Mouse (Mus musculus): Measurements from ENCODE around the gene Card10. TPM values are rescaled to one million over a fixed set of nuclear protein-coding genes. Genes with fewer than 3 reads are reported as not detected.

The Card10 gene
- polyA plus RNA-seq, 1 experiment from 2014 or later, result 10.6 TPM

GRCm38 (mm10) chr15:78804326-78804725 lies 1.5 kb upstream of the Card10 start:
- H3K4me1 ChIP-seq (ENCODE audit: insufficient read depth, low read length), result peaks cover 56% of the 10 kb centered on the region
- no peak overlapping the region for H3K4me2 ChIP-seq (replicated peaks; ENCODE audit: low read depth, low read length)

DNA sequence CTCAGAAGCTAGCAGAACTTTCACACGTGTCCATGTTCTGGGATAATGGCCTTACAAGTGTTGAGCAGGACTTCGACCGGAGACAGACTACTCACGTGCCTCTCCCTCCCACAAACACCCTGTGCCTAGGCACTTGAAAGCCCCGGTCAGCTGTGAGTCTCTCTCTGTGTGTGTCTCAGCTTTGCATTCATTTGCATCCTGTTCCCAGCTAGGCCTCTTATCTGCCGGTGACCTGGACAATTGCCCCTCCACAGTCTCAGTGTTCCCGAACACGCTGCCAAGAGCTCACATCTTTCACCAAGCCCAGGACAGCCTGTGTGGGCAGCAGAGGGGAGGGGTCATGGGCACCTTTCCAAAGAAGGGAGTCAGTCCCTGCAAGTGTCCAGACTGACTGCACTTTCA lies 658 bp upstream of the Card10 start:
- peak overlapping the region; percentile 83; the same call in 1 of the 2 replicates for H3K9ac ChIP-seq (replicated peaks; ENCODE audit: low read length)
- 4% methylated on average over 8 of the region's 8 CpGs for WGBS
- H3K4me3 ChIP-seq (ENCODE audit: low read length), result peak overlapping the region; percentile 76; the same call in 1 of the 2 replicates

More at GRCm38 (mm10) chr15:78804326-78804725, 1.5 kb upstream of the Card10 start:
- 11% methylated on average over 6 of the region's 6 CpGs for WGBS
- peak; percentile 35; the same call in 1 of the 2 replicates for ATAC-seq (ENCODE audit: low FRiP score, low TSS enrichment)
- Histone ChIP-seq H3K36me3 (ENCODE audit: insufficient read depth, low read length) (no peaks in the 10 kb centered on the region), H3K9me3 (ENCODE audit: low read length) (no peaks in the 10 kb centered on the region), H3K9ac (replicated peaks; ENCODE audit: low read length) (peak overlapping the region; percentile 38), H3K4me3 (ENCODE audit: low read length) (no peak overlapping the region), H3K27ac (ENCODE audit: low read length) (peak overlapping the region; percentile 90), H3K27me3 (ENCODE audit: insufficient read depth, low read length) (peaks cover 13% of the 10 kb centered on the region)

DNA sequence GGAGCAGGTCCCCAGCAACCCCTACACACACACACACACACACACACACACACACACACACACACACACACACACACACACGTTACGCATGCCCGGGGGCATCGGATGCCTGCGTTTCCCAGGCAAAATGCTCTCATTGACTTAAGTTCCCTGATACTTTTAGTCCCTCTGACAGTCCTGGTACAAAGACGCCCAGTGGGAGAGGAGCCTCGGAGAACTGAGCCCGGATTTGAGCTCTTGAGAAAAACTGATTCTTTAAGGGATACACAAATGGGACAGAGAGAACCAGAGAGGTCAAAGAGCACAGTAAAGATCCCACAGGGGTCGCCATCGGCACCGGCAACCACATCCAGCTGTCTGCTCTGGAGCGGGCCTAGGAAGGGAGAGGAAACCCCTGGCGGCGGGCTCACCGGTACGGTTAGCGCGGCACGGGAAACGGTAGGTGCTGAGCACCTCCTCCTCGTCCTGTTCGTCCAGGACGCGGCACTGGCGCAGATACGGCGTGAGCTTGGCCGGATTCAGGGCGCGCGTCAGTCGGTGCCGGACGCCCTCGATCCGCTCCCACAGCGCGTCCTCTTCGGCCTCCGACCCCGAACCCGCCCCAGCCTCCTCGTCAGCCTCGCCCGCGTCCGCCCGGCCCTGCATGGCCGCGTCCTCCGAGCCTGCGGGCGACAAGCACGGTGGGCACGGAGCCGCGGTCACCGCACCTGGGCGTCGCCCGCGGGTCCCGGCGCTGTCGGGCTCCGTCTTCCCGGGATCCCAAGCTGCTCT lies 686 bp downstream of the Card10 start:
- ATAC-seq (ENCODE audit: low FRiP score, low TSS enrichment), result 0 out of 2 replicates have a peak, but pooled peaks have one; percentile 5
- H3K4me3 ChIP-seq (ENCODE audit: low read length), result peak overlapping the region; percentile 76
- H3K27ac ChIP-seq (ENCODE audit: low read length), result peak overlapping the region; percentile 90
- peaks cover 61% of the 10 kb centered on the region for H3K4me1 ChIP-seq (ENCODE audit: insufficient read depth, low read length)
- H3K9me3 ChIP-seq (ENCODE audit: low read length), result no peaks in the 10 kb centered on the region
- H3K27me3 ChIP-seq (ENCODE audit: insufficient read depth, low read length), result peaks cover 21% of the 10 kb centered on the region
- H3K9ac ChIP-seq (replicated peaks; ENCODE audit: low read length), result peak overlapping the region; percentile 83
- peak overlapping the region; percentile 95 for H3K4me2 ChIP-seq (replicated peaks; ENCODE audit: low read depth, low read length)
- WGBS, result 2% methylated on average over 65 of the region's 67 CpGs
- H3K36me3 ChIP-seq (ENCODE audit: insufficient read depth, low read length), result no peaks in the 10 kb centered on the region

More for the DNA sequence above, 658 bp upstream of the Card10 start:
- Histone ChIP-seq H3K9me3 (ENCODE audit: low read length) (no peaks in the 10 kb centered on the region), H3K36me3 (ENCODE audit: insufficient read depth, low read length) (no peaks in the 10 kb centered on the region), H3K27me3 (ENCODE audit: insufficient read depth, low read length) (peaks cover 15% of the 10 kb centered on the region), H3K27ac (ENCODE audit: low read length) (peak overlapping the region; percentile 90), H3K4me1 (ENCODE audit: insufficient read depth, low read length) (peaks cover 61% of the 10 kb centered on the region), H3K4me2 (replicated peaks; ENCODE audit: low read depth, low read length) (peak overlapping the region; percentile 95)
- peak; percentile 32 for ATAC-seq (ENCODE audit: low FRiP score, low TSS enrichment)

GRCm38 (mm10) chr15:78801571-78801970 lies 1.3 kb downstream of the Card10 start:
- WGBS, result 53% methylated on average over 9 of the region's 9 CpGs
- H3K4me2 ChIP-seq (replicated peaks; ENCODE audit: low read depth, low read length), result peak overlapping the region; percentile 95
- H3K4me1 ChIP-seq (ENCODE audit: insufficient read depth, low read length), result peaks cover 63% of the 10 kb centered on the region
- no peak for ATAC-seq (ENCODE audit: low FRiP score, low TSS enrichment)
- H3K36me3 ChIP-seq (ENCODE audit: insufficient read depth, low read length), result no peaks in the 10 kb centered on the region
- peaks cover 21% of the 10 kb centered on the region for H3K27me3 ChIP-seq (ENCODE audit: insufficient read depth, low read length)
- H3K27ac ChIP-seq (ENCODE audit: low read length), result no peak overlapping the region; the same call in 1 of the 2 replicates
- peak overlapping the region; percentile 76 for H3K4me3 ChIP-seq (ENCODE audit: low read length)
- no peaks in the 10 kb centered on the region for H3K9me3 ChIP-seq (ENCODE audit: low read length)
- H3K9ac ChIP-seq (replicated peaks; ENCODE audit: low read length), result peak overlapping the region; percentile 83; the same call in 1 of the 2 replicates

- H3K9ac ChIP-seq (replicated peaks; ENCODE audit: low read length), result no peak overlapping the region
- H3K27ac ChIP-seq (ENCODE audit: low read length), result no peak overlapping the region
- no peak overlapping the region for H3K4me2 ChIP-seq (replicated peaks; ENCODE audit: low read depth, low read length)
- 56% methylated on average over 19 of the region's 21 CpGs for WGBS
- no peaks in the 10 kb centered on the region for H3K9me3 ChIP-seq (ENCODE audit: low read length)
- ATAC-seq (ENCODE audit: low FRiP score, low TSS enrichment), result no peak
- H3K4me3 ChIP-seq (ENCODE audit: low read length), result no peak overlapping the region
- peaks cover 21% of the 10 kb centered on the region for H3K27me3 ChIP-seq (ENCODE audit: insufficient read depth, low read length)
- no peaks in the 10 kb centered on the region for H3K36me3 ChIP-seq (ENCODE audit: insufficient read depth, low read length)
- peaks cover 53% of the 10 kb centered on the region for H3K4me1 ChIP-seq (ENCODE audit: insufficient read depth, low read length)
Observed at GRCm38 (mm10) chr15:78799029-78799428, 3.8 kb downstream of the Card10 start.

- ATAC-seq (ENCODE audit: low FRiP score, low TSS enrichment), result no peak
- 29% methylated on average over 8 of the region's 8 CpGs for WGBS
- Histone ChIP-seq H3K4me3 (ENCODE audit: low read length) (no peak overlapping the region), H3K27me3 (ENCODE audit: insufficient read depth, low read length) (peaks cover 21% of the 10 kb centered on the region), H3K27ac (ENCODE audit: low read length) (peak overlapping the region; percentile 69; the same call in 1 of the 2 replicates), H3K9me3 (ENCODE audit: low read length) (no peaks in the 10 kb centered on the region), H3K9ac (replicated peaks; ENCODE audit: low read length) (no peak overlapping the region), H3K36me3 (ENCODE audit: insufficient read depth, low read length) (peaks cover 4% of the 10 kb centered on the region; the same call in 1 of the 2 replicates), H3K4me1 (ENCODE audit: insufficient read depth, low read length) (peaks cover 38% of the 10 kb centered on the region), H3K4me2 (replicated peaks; ENCODE audit: low read depth, low read length) (no peak overlapping the region; the same call in 1 of the 2 replicates)
Observed at GRCm38 (mm10) chr15:78797060-78797329, 5.8 kb downstream of the Card10 start.

DNA sequence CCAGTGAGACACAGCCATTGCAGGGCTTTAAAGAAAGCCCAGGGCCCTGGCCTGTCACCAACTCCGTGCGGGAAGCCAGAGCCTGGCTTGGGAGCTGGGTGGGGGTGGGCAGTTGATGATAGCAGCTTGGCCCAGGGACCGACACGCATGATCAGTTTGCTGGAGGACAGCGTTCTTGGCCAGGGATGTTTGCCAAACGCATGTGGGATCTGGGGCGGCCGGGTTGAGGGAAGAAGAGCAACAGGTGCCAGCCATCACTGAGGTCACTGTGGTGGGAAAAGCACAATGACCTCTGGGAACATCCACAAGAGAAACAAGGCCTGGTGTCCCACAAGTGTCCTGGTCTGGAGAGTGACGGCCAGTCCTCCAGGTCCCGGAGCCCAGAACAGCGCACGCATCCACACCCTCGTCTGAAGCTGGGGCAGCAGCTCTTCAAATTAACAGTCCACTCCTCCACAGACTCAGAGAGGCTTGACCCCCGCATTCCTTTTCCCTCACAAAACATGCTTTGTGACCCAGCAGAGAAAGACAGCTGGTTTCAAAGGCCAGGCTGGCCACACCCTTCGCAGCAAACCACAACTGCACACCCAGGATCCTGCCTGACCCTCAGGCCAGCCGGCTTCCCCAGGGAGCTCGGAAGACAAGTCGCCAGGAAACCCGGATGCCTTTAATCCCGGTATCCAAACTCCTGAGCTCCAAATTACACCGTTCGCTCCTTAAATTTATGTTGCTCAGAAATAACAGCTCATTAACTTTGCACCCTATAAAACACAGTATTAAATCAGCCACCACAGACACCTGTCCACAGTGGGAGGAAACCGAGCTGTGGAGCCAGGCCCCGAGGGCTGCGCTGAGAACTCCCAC lies 6.4 kb downstream of the Card10 start:
- H3K4me3 ChIP-seq (ENCODE audit: low read length), result no peak overlapping the region
- H3K36me3 ChIP-seq (ENCODE audit: insufficient read depth, low read length), result peaks cover 4% of the 10 kb centered on the region; the same call in 1 of the 2 replicates
- 10% methylated on average over 25 of the region's 25 CpGs for WGBS
- H3K9ac ChIP-seq (replicated peaks; ENCODE audit: low read length), result 0 out of 2 replicates have a peak overlapping the region, but pooled peaks have one; percentile 27
- no peaks in the 10 kb centered on the region for H3K9me3 ChIP-seq (ENCODE audit: low read length)
- no peak overlapping the region for H3K4me2 ChIP-seq (replicated peaks; ENCODE audit: low read depth, low read length)
- peaks cover 18% of the 10 kb centered on the region for H3K27me3 ChIP-seq (ENCODE audit: insufficient read depth, low read length)
- peak overlapping the region; percentile 52 for H3K27ac ChIP-seq (ENCODE audit: low read length)
- peaks cover 35% of the 10 kb centered on the region for H3K4me1 ChIP-seq (ENCODE audit: insufficient read depth, low read length)
- ATAC-seq (ENCODE audit: low FRiP score, low TSS enrichment), result peak; percentile 86

DNA sequence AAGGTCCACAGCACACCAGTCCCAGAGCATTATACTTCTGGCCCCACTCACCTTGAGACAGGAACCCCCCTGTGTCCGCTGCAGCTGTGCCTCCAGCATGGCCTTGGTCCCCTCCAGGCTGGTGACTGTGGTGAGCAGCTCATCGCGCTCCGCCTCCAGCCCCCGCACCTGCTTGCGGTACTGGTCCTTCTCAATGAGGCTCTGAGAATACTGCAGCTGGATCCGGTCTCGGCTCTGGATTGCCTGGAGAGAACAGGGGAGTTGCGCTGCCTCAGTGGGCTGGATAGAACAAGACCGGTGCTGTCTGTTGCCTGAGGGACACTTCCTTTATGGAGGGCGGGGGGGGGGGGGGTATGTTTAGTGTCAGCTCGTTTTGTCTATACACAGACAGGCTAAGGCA lies 11.9 kb downstream of the Card10 start:
- no peak for ATAC-seq (ENCODE audit: low FRiP score, low TSS enrichment)

GRCm38 (mm10) chr15:78790451-78790850 lies 12.4 kb downstream of the Card10 start:
- Histone ChIP-seq H3K36me3 (ENCODE audit: insufficient read depth, low read length) (peaks cover 7% of the 10 kb centered on the region; the same call in 1 of the 2 replicates), H3K27ac (ENCODE audit: low read length) (peak overlapping the region; percentile 40; the same call in 1 of the 2 replicates), H3K27me3 (ENCODE audit: insufficient read depth, low read length) (no peaks in the 10 kb centered on the region), H3K9me3 (ENCODE audit: low read length) (no peaks in the 10 kb centered on the region), H3K4me1 (ENCODE audit: insufficient read depth, low read length) (peaks cover 20% of the 10 kb centered on the region), H3K9ac (replicated peaks; ENCODE audit: low read length) (no peak overlapping the region), H3K4me3 (ENCODE audit: low read length) (no peak overlapping the region), H3K4me2 (replicated peaks; ENCODE audit: low read depth, low read length) (no peak overlapping the region)
- WGBS, result 44% methylated on average over 4 of the region's 4 CpGs
- peak; percentile 25; the same call in 1 of the 2 replicates for ATAC-seq (ENCODE audit: low FRiP score, low TSS enrichment)

More for the DNA sequence above, 11.9 kb downstream of the Card10 start:
- no peak overlapping the region for H3K4me2 ChIP-seq (replicated peaks; ENCODE audit: low read depth, low read length)
- H3K4me3 ChIP-seq (ENCODE audit: low read length), result no peak overlapping the region
- WGBS, result 78% methylated on average over 12 of the region's 12 CpGs
- peaks cover 25% of the 10 kb centered on the region for H3K4me1 ChIP-seq (ENCODE audit: insufficient read depth, low read length)
- peak overlapping the region; percentile 40; the same call in 1 of the 2 replicates for H3K27ac ChIP-seq (ENCODE audit: low read length)
- no peaks in the 10 kb centered on the region for H3K9me3 ChIP-seq (ENCODE audit: low read length)
- H3K9ac ChIP-seq (replicated peaks; ENCODE audit: low read length), result 0 out of 2 replicates have a peak overlapping the region, but pooled peaks have one; percentile 9
- H3K36me3 ChIP-seq (ENCODE audit: insufficient read depth, low read length), result peaks cover 7% of the 10 kb centered on the region; the same call in 1 of the 2 replicates
- H3K27me3 ChIP-seq (ENCODE audit: insufficient read depth, low read length), result no peaks in the 10 kb centered on the region

All from kidney, embryonic 16.5 days (tissue).